Mouse (Mus musculus) brown adipose tissue, adult 24 weeks (tissue): ENCODE measurements around the gene Arpc4. TPM values are rescaled to one million over a fixed set of nuclear protein-coding genes. Genes with fewer than 3 reads are reported as not detected.

Experiments used
- H3K27ac ChIP-seq: fragments of 200-500 bp; replicated peaks from 2 replicates; pipeline ENCODE4 v1.5.1; 2012; ENCODE audit warnings: low read depth, mild to moderate bottlenecking, low read length
- H3K4me1 ChIP-seq: fragments of 200-500 bp; 2 replicates; pipeline ENCODE4 v1.6.1; 2012; ENCODE audit warnings: low read length, mixed read lengths; ENCODE audit not compliant: control insufficient read depth, insufficient read depth, insufficient read length
- H3K4me3 ChIP-seq: fragments of 200-500 bp; 2 replicates; pipeline ENCODE4 v1.5.1; 2012; ENCODE audit warnings: low read depth, mild to moderate bottlenecking, low read length, moderate library complexity; ENCODE audit not compliant: insufficient read depth
- polyA plus RNA-seq: library from polyadenylated mRNA; stranded (reverse); fragments of >200 nt; gene quantifications from 2 replicates; pipeline ENCODE4 v1.2.4, GENCODE M21; 2012; ENCODE audit not compliant: missing spikeins, insufficient read depth, insufficient read length

Arpc4 gene
- polyA plus RNA-seq, 1 experiment = 98.1 TPM

DNA sequence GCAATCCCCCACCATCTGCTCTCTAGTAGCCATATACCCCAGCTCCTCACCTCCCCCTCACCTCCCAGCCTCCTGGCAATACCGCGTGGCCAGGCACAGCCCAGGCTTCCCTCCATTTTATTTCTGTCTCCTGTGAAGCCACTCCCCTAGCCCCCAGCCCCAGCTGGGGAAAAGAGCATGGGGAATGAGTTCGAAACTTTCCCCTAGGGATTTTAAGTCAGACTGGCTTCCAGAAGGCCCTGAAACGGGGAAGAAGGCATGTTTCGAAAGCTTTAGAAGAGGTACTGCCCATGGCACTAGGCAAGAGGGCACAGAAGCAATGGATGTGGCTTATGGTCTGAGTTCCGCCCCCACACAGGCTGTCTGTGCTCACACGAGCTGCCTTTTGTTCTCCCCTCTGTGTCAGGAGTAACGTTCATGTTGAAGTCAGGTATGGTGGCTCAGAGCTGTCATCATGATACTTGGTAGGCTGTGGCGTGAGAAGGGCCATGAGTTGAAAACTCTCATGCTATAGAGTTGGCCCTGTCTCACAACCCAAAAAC, 57.8 kb downstream of the Arpc4 start, which contains the start of gene Cidec:
TSS of gene Cidec (minus strand) at position 97 of the 542 bp plus-strand sequence.
- Histone ChIP-seq H3K27ac (peak within 1 kb of the TSS; percentile 98), H3K4me1 (peaks cover 5% of the 10 kb centered on the region), H3K4me3 (peak within 1 kb of the TSS; percentile 68)

DNA sequence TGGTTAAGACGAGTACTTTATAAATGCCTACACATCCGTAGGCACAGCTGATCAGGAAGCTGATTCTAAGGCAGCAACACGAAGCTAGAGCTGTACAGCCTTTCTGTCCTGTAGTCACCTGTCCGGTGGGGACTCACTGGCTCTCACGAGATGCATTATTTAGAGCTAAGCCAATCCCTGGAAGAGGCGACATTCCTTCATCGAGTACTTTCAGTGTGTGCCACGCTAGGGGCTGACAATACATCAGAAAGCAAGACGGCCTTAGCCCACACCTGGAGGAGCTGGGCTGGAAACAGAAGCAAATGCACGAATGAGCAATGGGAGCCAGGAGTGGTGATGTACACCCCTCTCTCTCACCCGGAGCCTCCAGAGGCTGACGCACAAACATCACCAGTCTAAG, 59.2 kb downstream of the Arpc4 start:
- H3K27ac ChIP-seq = peak overlapping the region; percentile 95
- H3K4me1 ChIP-seq = peaks cover 5% of the 10 kb centered on the region
- H3K4me3 ChIP-seq = no peak overlapping the region

DNA sequence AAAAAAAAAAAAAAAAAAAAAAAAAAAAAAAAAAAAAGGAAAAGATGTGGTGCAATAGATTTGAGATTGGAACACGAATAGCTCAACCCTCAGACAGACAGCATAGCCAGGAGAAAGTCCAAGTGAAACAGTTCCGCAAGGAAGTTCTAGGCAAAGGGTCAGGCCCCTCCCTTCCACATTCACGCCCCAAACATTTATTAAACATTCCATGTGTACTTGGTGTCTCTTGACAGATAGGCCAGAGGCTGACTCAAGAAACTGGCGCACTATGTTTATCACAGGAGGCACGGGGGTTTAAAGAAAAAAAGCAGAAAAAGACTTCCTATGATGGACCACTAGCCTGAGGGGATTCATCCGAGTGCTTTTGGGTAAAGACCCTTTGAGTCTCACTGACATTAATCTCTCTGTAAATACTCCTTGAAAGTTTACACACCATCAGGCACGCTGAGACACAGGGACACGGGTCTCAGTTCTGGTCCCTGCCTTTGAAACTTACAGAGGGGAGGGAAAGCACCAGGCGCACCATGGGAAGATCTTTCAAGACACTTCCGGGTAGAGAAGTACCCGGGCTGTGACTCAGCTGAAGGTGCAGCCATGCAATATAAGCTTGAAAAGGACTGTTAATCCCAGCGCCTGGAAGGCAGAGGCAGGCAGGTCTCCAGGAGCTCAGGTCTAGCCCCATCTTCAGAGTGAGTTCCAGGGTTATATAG, 61.0 kb downstream of the Arpc4 start:
- Histone ChIP-seq H3K4me3 (no peak overlapping the region), H3K4me1 (peaks cover 9% of the 10 kb centered on the region), H3K27ac (peak overlapping the region; percentile 95)

Other genes starting within 250 kb of the Arpc4 start
- 0.87 and 1.3 TPM in 2 replicates for gene Lhfpl4, start 182.7 kb upstream of the Arpc4 start, polyA plus RNA-seq
- gene Mtmr14, start 140.3 kb upstream of the Arpc4 start, polyA plus RNA-seq = 26.3 and 37.1 TPM in 2 replicates
- 0.44 and 0.71 TPM in 2 replicates for gene Cpne9, start 95.8 kb upstream of the Arpc4 start, polyA plus RNA-seq
- 12.6 and 15.1 TPM in 2 replicates for gene Brpf1, start 71.0 kb upstream of the Arpc4 start, polyA plus RNA-seq
- 18.0 and 18.7 TPM in 2 replicates for gene Ogg1, start 51.1 kb upstream of the Arpc4 start, polyA plus RNA-seq
- gene Camk1, start 34.1 kb upstream of the Arpc4 start, polyA plus RNA-seq = 33.2 and 39.0 TPM in 2 replicates
- 19.7 and 31.6 TPM in 2 replicates for gene Tada3, start 232 bp upstream of the Arpc4 start, polyA plus RNA-seq
- 0.83 and 1.0 TPM in 2 replicates for gene Ttll3, start 11.1 kb downstream of the Arpc4 start, polyA plus RNA-seq
- gene Rpusd3, start 41.2 kb downstream of the Arpc4 start, polyA plus RNA-seq = 15.7 and 17.8 TPM in 2 replicates
- 797 and 1,047 TPM in 2 replicates for gene Cidec, start 57.6 kb downstream of the Arpc4 start, polyA plus RNA-seq
- gene Jagn1, start 64.5 kb downstream of the Arpc4 start, polyA plus RNA-seq = 34.1 and 34.8 TPM in 2 replicates
- gene Il17re, start 80.4 kb downstream of the Arpc4 start, polyA plus RNA-seq = 5.9 and 8.7 TPM in 2 replicates
- gene Il17rc, start 93.3 kb downstream of the Arpc4 start, polyA plus RNA-seq = 9.0 and 10.2 TPM in 2 replicates
- gene Creld1, start 105.2 kb downstream of the Arpc4 start, polyA plus RNA-seq = 40.6 and 44.4 TPM in 2 replicates
- gene Prrt3, start 123.8 kb downstream of the Arpc4 start, polyA plus RNA-seq = not detected in 2 replicates
- gene Emc3, start 153.5 kb downstream of the Arpc4 start, polyA plus RNA-seq = 52.2 and 77.4 TPM in 2 replicates
- 0.48 TPM in 1 of 2 replicates, not detected in the other for gene Fancd2, start 153.6 kb downstream of the Arpc4 start, polyA plus RNA-seq
- not detected in 2 replicates for gene Fancd2os, start 222.6 kb downstream of the Arpc4 start, polyA plus RNA-seq
- 158 and 192 TPM in 2 replicates for gene Brk1, start 226.7 kb downstream of the Arpc4 start, polyA plus RNA-seq
- gene Vhl, start 245.8 kb downstream of the Arpc4 start, polyA plus RNA-seq = 13.2 and 15.0 TPM in 2 replicates